ENCODE assay signal across 20 mouse cellular contexts in genomic region chr17:64681461-64681860, GRCm38 (mm10).
"Had no signal": no experiment of that assay in that cellular context is flagged by ENCODE, and none has a peak within 500 bp of the region (broad histone marks: within the 10 kb centered on the region; RNA-seq: fewer than 3 reads in every experiment).

No protein-coding gene starts in this region.

- H3K27ac ChIP-seq: hindbrain, embryonic 15.5 days; left cerebral cortex, adult 2 months; limb, embryonic 12.5 days; limb, embryonic 15.5 days; liver, embryonic 14.5 days; lung, embryonic 15.5 days; midbrain, embryonic 10.5 days; midbrain, embryonic 13.5 days; neural tube, embryonic 13.5 days; stomach, embryonic 15.5 days had no signal

- H3K9ac ChIP-seq: hindbrain, embryonic 15.5 days; limb, embryonic 12.5 days; limb, embryonic 15.5 days; liver, embryonic 14.5 days; lung, embryonic 15.5 days; midbrain, embryonic 13.5 days; neural tube, embryonic 13.5 days; stomach, embryonic 15.5 days had no signal

- H3K36me3 ChIP-seq: hindbrain, embryonic 15.5 days; lung, embryonic 15.5 days; midbrain, embryonic 13.5 days; neural tube, embryonic 13.5 days; stomach, embryonic 15.5 days had no signal

- ATAC-seq: intestine, postnatal 0 days; midbrain, embryonic 13.5 days; midbrain, embryonic 16.5 days had no signal

- H3K27me3 ChIP-seq: hindbrain, embryonic 15.5 days; limb, embryonic 12.5 days; limb, embryonic 15.5 days; lung, embryonic 15.5 days; megakaryocyte, embryonic 14.5 days; midbrain, embryonic 13.5 days; neural tube, embryonic 13.5 days; stomach, embryonic 15.5 days had no signal

- DNase-seq: layer of hippocampus, postnatal 36 days; left cerebral cortex, postnatal 4 days; retina, postnatal 1 day; right cerebral cortex, postnatal 25 days; spleen, adult 18-20 months; thymus, postnatal 25 days had no signal

- H3K4me1 ChIP-seq: limb, embryonic 12.5 days; megakaryocyte, embryonic 14.5 days; midbrain, embryonic 10.5 days; stomach, embryonic 15.5 days had no signal

- H3K4me3 ChIP-seq: hindbrain, embryonic 15.5 days; left cerebral cortex, adult 2 months; limb, embryonic 12.5 days; limb, embryonic 15.5 days; lung, embryonic 15.5 days; megakaryocyte, embryonic 14.5 days; midbrain, embryonic 10.5 days; midbrain, embryonic 13.5 days; myocyte; neural tube, embryonic 13.5 days; stomach, embryonic 15.5 days had no signal

- H3K4me2 ChIP-seq: hindbrain, embryonic 15.5 days; limb, embryonic 12.5 days; limb, embryonic 15.5 days; lung, embryonic 15.5 days; midbrain, embryonic 13.5 days; neural tube, embryonic 13.5 days; stomach, embryonic 15.5 days had no signal

- H3K9me3 ChIP-seq: hindbrain, embryonic 15.5 days; limb, embryonic 12.5 days; limb, embryonic 15.5 days; lung, embryonic 15.5 days; midbrain, embryonic 10.5 days; midbrain, embryonic 13.5 days; neural tube, embryonic 13.5 days; stomach, embryonic 15.5 days had no signal
